Mouse (Mus musculus): ENCODE results near the gene Cdk9.

Cdk9 gene

GRCm38 (mm10) chr2:32680051-32680451 is 32.8 kb downstream of the Cdk9 start:
- DNase-seq (ENCODE audit: low read depth, low spot score) = no peak

- DNase-seq (ENCODE audit: low read depth, low spot score) = no peak
Observed at GRCm38 (mm10) chr2:32677683-32678082, 35.2 kb downstream of the Cdk9 start.

GRCm38 (mm10) chr2:32676821-32677220 is 36.1 kb downstream of the Cdk9 start:
- DNase-seq (ENCODE audit: low read depth, low spot score) = no peak

- no peak for DNase-seq (ENCODE audit: low read depth, low spot score)
Observed at GRCm38 (mm10) chr2:32673176-32673917, 39.5 kb downstream of the Cdk9 start.

GRCm38 (mm10) chr2:32671907-32672595 is 40.8 kb downstream of the Cdk9 start:
- DNase-seq (ENCODE audit: low read depth, low spot score) = no peak

- DNase-seq (ENCODE audit: low read depth, low spot score) = no peak
Observed at GRCm38 (mm10) chr2:32671147-32671546, 41.7 kb downstream of the Cdk9 start.

GRCm38 (mm10) chr2:32669876-32670275 is 43.0 kb downstream of the Cdk9 start:
- no peak for DNase-seq (ENCODE audit: low read depth, low spot score)

- no peak for DNase-seq (ENCODE audit: low read depth, low spot score)
Observed at GRCm38 (mm10) chr2:32668176-32668575, 44.7 kb downstream of the Cdk9 start.

- DNase-seq (ENCODE audit: low read depth, low spot score) = no peak
Observed at GRCm38 (mm10) chr2:32667775-32668174, 45.1 kb downstream of the Cdk9 start.

- no peak for DNase-seq (ENCODE audit: low read depth, low spot score)
Observed at GRCm38 (mm10) chr2:32665853-32666252, 47.0 kb downstream of the Cdk9 start.

- no peak for DNase-seq (ENCODE audit: low read depth, low spot score)
Observed at GRCm38 (mm10) chr2:32665345-32665744, 47.5 kb downstream of the Cdk9 start.

GRCm38 (mm10) chr2:32662291-32662690 is 50.6 kb downstream of the Cdk9 start:
- no peak for DNase-seq (ENCODE audit: low read depth, low spot score)

GRCm38 (mm10) chr2:32661509-32662107 is 51.3 kb downstream of the Cdk9 start:
- no peak for DNase-seq (ENCODE audit: low read depth, low spot score)

- DNase-seq (ENCODE audit: low read depth, low spot score) = no peak
Observed at GRCm38 (mm10) chr2:32658873-32659272, 54.0 kb downstream of the Cdk9 start.

GRCm38 (mm10) chr2:32655826-32656225 is 57.0 kb downstream of the Cdk9 start:
- no peak for DNase-seq (ENCODE audit: low read depth, low spot score)

Measured in WW6 (cell line).